In the genomic region with DNA sequence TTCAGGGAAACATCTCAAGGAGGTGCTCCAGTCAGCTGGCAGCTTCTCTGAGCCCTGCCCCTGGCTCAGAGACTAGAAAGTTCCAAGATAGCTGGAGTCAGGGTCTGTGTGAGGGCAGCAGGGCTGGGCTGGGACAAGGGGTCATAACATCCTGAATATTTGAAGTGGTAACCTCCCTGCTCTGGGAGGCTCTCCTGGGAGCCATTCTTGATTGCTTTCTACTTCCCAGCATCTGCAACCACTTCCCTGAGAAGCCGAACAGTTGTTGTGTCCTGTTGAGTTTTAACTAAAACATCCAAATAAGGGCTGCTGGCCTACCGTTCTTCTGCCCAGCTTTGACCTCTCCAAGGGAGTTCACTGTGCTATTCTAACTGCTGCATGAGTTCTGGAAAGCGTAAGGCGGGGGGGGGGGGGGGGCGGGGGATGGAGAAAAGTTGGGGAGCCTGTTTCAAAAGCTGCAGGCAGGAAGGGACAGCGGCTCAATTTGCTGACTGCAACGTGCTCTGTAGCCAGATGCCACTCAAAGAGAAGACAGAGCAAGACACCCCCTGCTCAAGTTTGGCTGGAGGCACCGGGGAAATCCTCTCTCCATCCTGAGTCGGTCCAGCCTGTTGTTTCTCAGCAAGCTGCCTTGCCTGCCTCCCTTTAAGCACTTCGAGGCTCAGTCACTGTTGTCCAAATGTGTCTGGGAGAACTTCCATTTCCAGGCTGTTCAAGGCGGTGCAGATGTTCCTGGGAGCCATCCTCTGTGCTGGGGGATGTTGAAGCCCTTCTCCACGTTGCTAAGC, we compare ENCODE assay signal across 16 mouse cellular contexts. TPM values are rescaled to one million over a fixed set of nuclear protein-coding genes. Genes with fewer than 3 reads are reported as not detected.
DNase-seq lines count a peak whose midpoint lies in the region; TF ChIP-seq lines count a peak whose summit lies in the region.
"Had no signal": no experiment of that assay in that cellular context is flagged by ENCODE, and none has a peak within 500 bp of the region (broad histone marks: within the 10 kb centered on the region; RNA-seq: fewer than 3 reads in every experiment).

No protein-coding gene starts in this region.

- DNase-seq in heart, adult 9 months (ENCODE audit: low spot score in 2 of 2) = peak; percentile 20 to 34
- DNase-seq in heart, postnatal 10 days = no peak
- DNase-seq in spleen, adult 2 months (ENCODE audit: low read depth in 1 of 2, low spot score in 2 of 2) = no peak
- no peak for DNase-seq in spleen, postnatal 14 days (ENCODE audit: low spot score in 2 of 2)
- DNase-seq in forelimb bud, embryonic 11.5 days (ENCODE audit: low read depth, low spot score) = peak; percentile 7
- DNase-seq in adrenal gland, adult 8-10 months = no peak
- no peak for DNase-seq in thymus, postnatal 10 days (ENCODE audit: low spot score in 2 of 2)
- DNase-seq: cerebellum, adult 8-10 months; kidney, adult 8-10 months; kidney, postnatal 36 days; layer of hippocampus, adult 9-11 months had no signal

- no peaks in the 10 kb centered on the region; the same call in 1 of the 2 replicates for H3K4me1 ChIP-seq in spleen, adult 2 months (ENCODE audit: control insufficient read depth, insufficient read depth, insufficient read length)
- H3K4me1 ChIP-seq: megakaryocyte, embryonic 14.5 days had no signal

- peak overlapping the region; percentile 56; the same call in 1 of the 2 replicates for H3K27ac ChIP-seq in spleen, adult 2 months (ENCODE audit: insufficient read depth, low read length)
- H3K27ac ChIP-seq: forebrain, embryonic 10.5 days; heart, embryonic 15.5 days; left cerebral cortex, adult 2 months had no signal

- intact Hi-C loops in heart, postnatal 10 days (cut with DNase I) = no loop called here

- TF ChIP-seq CTCF in spleen, adult 2 months (IDR thresholded peaks at IDR 0.05; ENCODE audit: extremely low read depth, insufficient read depth, insufficient read length, insufficient replicate concordance) = no peak

- 74% methylated on average over 12 of the region's 12 CpGs for WGBS in spleen, adult 2 months

- no peak for TF ChIP-seq POLR2A in spleen, adult 2 months (IDR thresholded peaks at IDR 0.05; ENCODE audit: low read depth, low read length)

- no peak overlapping the region for H3K4me3 ChIP-seq in spleen, adult 2 months (ENCODE audit: extremely low read depth, insufficient read depth, insufficient read length)
- H3K4me3 ChIP-seq: forebrain, embryonic 10.5 days; heart, embryonic 15.5 days; left cerebral cortex, adult 2 months; megakaryocyte, embryonic 14.5 days had no signal

- H3K36me3 ChIP-seq in spleen, adult 2 months (ENCODE audit: control insufficient read depth, insufficient read depth, low read length) = no peaks in the 10 kb centered on the region
- H3K36me3 ChIP-seq: forebrain, embryonic 10.5 days; heart, embryonic 15.5 days had no signal

- H3K27me3 ChIP-seq in spleen, adult 2 months (ENCODE audit: control insufficient read depth, insufficient read depth, low read length) = no peaks in the 10 kb centered on the region
- H3K27me3 ChIP-seq: heart, embryonic 15.5 days had no signal

RNA-seq across cellular contexts. Expression of a gene that starts 58.7 kb away (rescaled TPM):
- under 1 TPM; 0.12 to 0.14 TPM for total RNA-seq in heart, postnatal 10 days (2021)
- polyA plus RNA-seq in spleen, adult 2 months (2012; rRNA removed) = 0.88 and 1.2 TPM in 2 replicates
- 1 to 10 TPM; 1.0 to 2.7 (median 2.3) TPM for total RNA-seq in adrenal gland, adult 8-10 months (2022)
- polyA plus RNA-seq: limb, embryonic 11.5 days had no signal

Comparison
In these comparisons a context has a peak if more than half of its experiments do, and no peak if none do; other contexts are left out.
1. DNase-seq: peak in heart, adult 9 months (2 of 2) and forelimb bud, embryonic 11.5 days (single experiment); none in heart, postnatal 10 days (0 of 2), spleen, adult 2 months (0 of 2), spleen, postnatal 14 days (0 of 2), adrenal gland, adult 8-10 months (single experiment) and thymus, postnatal 10 days (0 of 2).